Mouse (Mus musculus) CH12.LX (cell line): ENCODE measurements around the gene Zdhhc6. TPM values are rescaled to one million over a fixed set of nuclear protein-coding genes. Genes with fewer than 3 reads are reported as not detected.

Experiments used
- DNase-seq: peaks from one replicate; pipeline ENCODE4 v3.0.0-alpha.2; 2013; ENCODE audit errors: extremely low read depth
- H3K27ac ChIP-seq: 2 replicates; pipeline ENCODE4 v1.5.1; 2012; ENCODE audit warnings: low read depth, mild to moderate bottlenecking, control low read depth, moderate library complexity; ENCODE audit not compliant: insufficient read depth
- H3K27me3 ChIP-seq: replicated peaks from 2 replicates; pipeline ENCODE3; 2012; ENCODE audit warnings: inconsistent platforms
- H3K36me3 ChIP-seq, 2 experiments: replicated peaks in 1 of 2; 2 replicates each; pipeline versions ENCODE3 to v1.6.1; 2012; ENCODE audit warnings: inconsistent platforms in 1 of 2, low read length in 1 of 2, mild to moderate bottlenecking in 1 of 2, mixed read lengths in 1 of 2, moderate library complexity in 1 of 2; ENCODE audit not compliant: control insufficient read depth in 1 of 2, insufficient read depth in 1 of 2
- H3K4me1 ChIP-seq, 2 experiments: 2 replicates each; pipeline ENCODE4 v1.6.1; 2012; ENCODE audit warnings: inconsistent platforms in 1 of 2, moderate library complexity in 1 of 2; ENCODE audit not compliant: insufficient read depth in 2 of 2, control insufficient read depth in 1 of 2
- H3K4me2 ChIP-seq: 2 replicates; pipeline ENCODE4 v1.6.1; 2012; ENCODE audit warnings: low read depth, mild to moderate bottlenecking, control low read depth; ENCODE audit not compliant: poor library complexity, insufficient read depth, severe bottlenecking
- H3K4me3 ChIP-seq, 3 experiments: fragments of 150-350 bp in 1 of 3; sonication (generic) in 1 of 3; replicated peaks in 1 of 3; 2 replicates each; pipeline versions ENCODE3 to v1.5.1; 2011 to 2012; ENCODE audit warnings: low read depth in 2 of 3, low read length in 2 of 3, mild to moderate bottlenecking in 2 of 3, moderate library complexity in 2 of 3, control low read depth in 1 of 3, improper control_type of control experiment in 1 of 3, inconsistent platforms in 1 of 3, mixed read lengths in 1 of 3; ENCODE audit not compliant: poor library complexity in 1 of 3
- H3K79me2 ChIP-seq: replicated peaks from 2 replicates; pipeline ENCODE4 v1.6.1; 2012; ENCODE audit warnings: mild to moderate bottlenecking, moderate library complexity; ENCODE audit not compliant: control insufficient read depth, poor library complexity, insufficient read depth, severe bottlenecking; ENCODE audit errors: extremely low read depth
- H3K9ac ChIP-seq: 2 replicates; pipeline ENCODE4 v1.6.1; 2012; ENCODE audit warnings: low read depth, mild to moderate bottlenecking, control low read depth, moderate library complexity; ENCODE audit not compliant: insufficient read depth
- H3K9me3 ChIP-seq: replicated peaks from 2 replicates; pipeline ENCODE3; 2012; ENCODE audit warnings: low read length, inconsistent platforms, mixed read lengths
- BHLHE40 ChIP-seq: IDR thresholded peaks from 2 replicates; pipeline ENCODE4 v1.6.1; 2011; ENCODE audit warnings: mild to moderate bottlenecking, low read depth, low read length, improper control_type of control experiment
- CHD1 ChIP-seq: IDR thresholded peaks from 2 replicates; pipeline ENCODE4 v1.6.1; 2012; ENCODE audit warnings: low read depth, low read length, improper control_type of control experiment, inconsistent platforms
- CHD2 ChIP-seq: IDR thresholded peaks from 2 replicates; pipeline ENCODE4 v1.6.1; 2011; ENCODE audit warnings: low read length, improper control_type of control experiment
- CTCF ChIP-seq, 2 experiments: IDR thresholded peaks in 1 of 2; conservative IDR thresholded peaks in 1 of 2; 2 replicates each; pipeline ENCODE4 v1.5.1; 2011 to 2012; ENCODE audit warnings: low read depth in 2 of 2, low read length in 2 of 2, improper control_type of control experiment in 1 of 2, inconsistent platforms in 1 of 2, mild to moderate bottlenecking in 1 of 2, moderate library complexity in 1 of 2
- E2F4 ChIP-seq: IDR thresholded peaks from 2 replicates; pipeline ENCODE4 v1.6.1; 2011; ENCODE audit warnings: low read depth, low read length, improper control_type of control experiment; ENCODE audit not compliant: insufficient replicate concordance
- ELF1 ChIP-seq: IDR thresholded peaks from 2 replicates; pipeline ENCODE4 v1.6.1; 2014; ENCODE audit warnings: low read depth, mild to moderate bottlenecking, inconsistent platforms, low read length, improper control_type of control experiment
- ETS1 ChIP-seq: conservative IDR thresholded peaks from 2 replicates; pipeline ENCODE4 v1.6.1; 2012; ENCODE audit warnings: low read depth, mild to moderate bottlenecking, inconsistent platforms, low read length, improper control_type of control experiment, moderate library complexity
- GABPA ChIP-seq: IDR thresholded peaks from 2 replicates; pipeline ENCODE4 v1.6.1; 2012; ENCODE audit warnings: low read depth, low read length, improper control_type of control experiment, inconsistent platforms; ENCODE audit not compliant: insufficient replicate concordance
- JUN ChIP-seq: IDR thresholded peaks from 2 replicates; pipeline ENCODE4 v1.6.1; 2011; ENCODE audit warnings: low read depth, mild to moderate bottlenecking, low read length, improper control_type of control experiment, moderate library complexity; ENCODE audit not compliant: insufficient read depth
- JUND ChIP-seq: conservative IDR thresholded peaks from 2 replicates; pipeline ENCODE4 v1.6.1; 2011; ENCODE audit warnings: low read depth, low read length, improper control_type of control experiment
- KAT2A ChIP-seq: IDR thresholded peaks from 2 replicates; pipeline ENCODE4 v1.6.1; 2012; ENCODE audit warnings: low read length, improper control_type of control experiment, inconsistent platforms; ENCODE audit not compliant: insufficient replicate concordance
- MAFK ChIP-seq: IDR thresholded peaks from 2 replicates; pipeline ENCODE4 v1.6.1; 2011; ENCODE audit warnings: low read length, improper control_type of control experiment; ENCODE audit not compliant: insufficient replicate concordance
- MXI1 ChIP-seq: IDR thresholded peaks from 2 replicates; pipeline ENCODE4 v1.6.1; 2011; ENCODE audit warnings: mild to moderate bottlenecking, low read depth, low read length, improper control_type of control experiment
- MYC ChIP-seq: IDR thresholded peaks from 2 replicates; pipeline ENCODE4 v1.6.1; 2011; ENCODE audit warnings: low read depth, mild to moderate bottlenecking, improper control_type of control experiment, low read length
- NRF1 ChIP-seq: IDR thresholded peaks from 2 replicates; pipeline ENCODE4 v1.6.1; 2014; ENCODE audit warnings: low read depth, mild to moderate bottlenecking, inconsistent platforms, low read length, improper control_type of control experiment, moderate library complexity
- PAX5 ChIP-seq: IDR thresholded peaks from 2 replicates; pipeline ENCODE4 v1.6.1; 2012; ENCODE audit warnings: low read length, inconsistent platforms, mixed read lengths
- POLR2A ChIP-seq: IDR thresholded peaks from 2 replicates; pipeline ENCODE4 v1.6.1; 2011; ENCODE audit warnings: low read depth, mild to moderate bottlenecking, improper control_type of control experiment, low read length
- RAD21 ChIP-seq: IDR thresholded peaks from 2 replicates; pipeline ENCODE4 v1.6.1; 2011; ENCODE audit warnings: low read depth, mild to moderate bottlenecking, low read length, improper control_type of control experiment, moderate library complexity
- SMC3 ChIP-seq: IDR thresholded peaks from 2 replicates; pipeline ENCODE4 v1.6.1; 2011; ENCODE audit warnings: low read depth, low read length, improper control_type of control experiment
- TCF12 ChIP-seq: IDR thresholded peaks from 2 replicates; pipeline ENCODE4 v1.6.1; 2014; ENCODE audit warnings: low read depth, mild to moderate bottlenecking, inconsistent platforms, low read length, improper control_type of control experiment
- UBTF ChIP-seq: IDR thresholded peaks from 2 replicates; pipeline ENCODE4 v1.6.1; 2012; ENCODE audit warnings: low read depth, mild to moderate bottlenecking, inconsistent platforms, low read length, improper control_type of control experiment, moderate library complexity
- ZMIZ1 ChIP-seq: IDR thresholded peaks from 2 replicates; pipeline ENCODE4 v1.6.1; 2012; ENCODE audit warnings: low read depth, mild to moderate bottlenecking, inconsistent platforms, low read length, improper control_type of control experiment
- dilution Hi-C: fragments of 300-500 bp; cut with MboI; formaldehyde crosslinking; loops from 2 replicates; pipeline ENCODE4 v1.14.3; 2020; ENCODE audit warnings: low sequenced_read_pairs; ENCODE audit not compliant: extremely low pct_unique_long_range_greater_than_20kb, extremely low pct_ligation_motif_present
- in situ Hi-C: fragments of 300-500 bp; cut with MboI; formaldehyde crosslinking; loops from 3 replicates; pipeline ENCODE4 v1.14.3; 2019; ENCODE audit warnings: low sequenced_read_pairs, low pct_ligation_motif_present, low pct_unique_long_range_greater_than_20kb, mixed read lengths
- polyA plus RNA-seq: library from polyadenylated mRNA; unstranded; fragments of >175 nt; gene quantifications from 2 replicates; pipeline ENCODE4 v1.2.1, GENCODE M21; 2012; ENCODE audit warnings: low read depth; ENCODE audit not compliant: insufficient read length
- total RNA-seq, 2 experiments: library from RNA; depleted of rRNA; stranded (reverse); fragments of 300-350 nt in 1 of 2; fragments of >200 nt in 1 of 2; gene quantifications; 2 replicates each; pipeline ENCODE4 v1.2.3; 2012 to 2014

The Zdhhc6 gene
- total and polyA plus RNA-seq, 3 experiments, result 101 to 143 (median 101) TPM

GRCm38 (mm10) chr19:55253239-55253569, 62.6 kb downstream of the Zdhhc6 start:
- H3K9ac ChIP-seq, result peak overlapping the region; percentile 79
- in situ Hi-C loops, result no loop called here
- H3K4me2 ChIP-seq, result peak overlapping the region; percentile 69
- H3K4me3 ChIP-seq, result peak overlapping the region; percentile 70 to 96 (median 93)
- no peak for DNase-seq
- H3K36me3 ChIP-seq, result peaks cover 0 to 19% of the 10 kb centered on the region in 2 experiments
- H3K27ac ChIP-seq, result peak overlapping the region; percentile 57
- peaks cover 4% of the 10 kb centered on the region for H3K9me3 ChIP-seq
- dilution Hi-C loops, result no loop called here
- H3K27me3 ChIP-seq, result no peaks in the 10 kb centered on the region
- TF ChIP-seq JUND (no peak), PAX5 (no peak), ZMIZ1 (no peak), SMC3 (no peak), CTCF (conservative IDR thresholded peaks at IDR 0.05 in 1 of 2, IDR thresholded peaks at IDR 0.05 in 1 of 2; ENCODE audit: low read depth in 2 of 2, low read length in 2 of 2) (0 out of 4 replicates have a peak, but pooled peaks of 1 of the 2 experiments have one; percentile 5)
- H3K79me2 ChIP-seq, result peaks cover 39% of the 10 kb centered on the region
- H3K4me1 ChIP-seq, result peaks cover 17 to 32% of the 10 kb centered on the region in 2 experiments

- DNase-seq, result no peak
- Histone ChIP-seq H3K9me3 (peaks cover 4% of the 10 kb centered on the region), H3K27ac (no peak within 1 kb of the TSS), H3K36me3 (peaks cover 0 to 2% of the 10 kb centered on the region in 2 experiments), H3K9ac (no peak within 1 kb of the TSS), H3K27me3 (peaks cover 1% of the 10 kb centered on the region), H3K4me2 (peak within 1 kb of the TSS; percentile 69; the same call in 1 of the 2 replicates), H3K79me2 (peaks cover 23% of the 10 kb centered on the region), H3K4me3 (no peak within 1 kb of the TSS), H3K4me1 (peaks cover 3 to 15% of the 10 kb centered on the region in 2 experiments)
- TF ChIP-seq MXI1, result no peak
- TF ChIP-seq PAX5, result no peak
- TF ChIP-seq GABPA, result no peak
- no peak for TF ChIP-seq JUN
- no peak for TF ChIP-seq UBTF
- no peak for TF ChIP-seq MAFK
- no peak for TF ChIP-seq JUND
- dilution Hi-C loops (no loop called here), in situ Hi-C loops (no loop called here)
Observed at GRCm38 (mm10) chr19:55251383-55252124, 64.3 kb downstream of the Zdhhc6 start, which contains the start of gene Acsl5. Acsl5 (plus strand) TSS chr19:55251938.

- no peak overlapping the region for H3K4me3 ChIP-seq
- H3K36me3 ChIP-seq, result no peaks in the 10 kb centered on the region
- no peak for DNase-seq
- in situ Hi-C loops, result no loop called here
- H3K4me2 ChIP-seq, result no peak overlapping the region
- H3K4me1 ChIP-seq, result peaks cover 2 to 7% of the 10 kb centered on the region in 2 experiments; a peak in 2 of 4 replicates
- TF ChIP-seq PAX5, result no peak
- TF ChIP-seq CHD2, result no peak
- TF ChIP-seq E2F4, result no peak
- TF ChIP-seq ZMIZ1, result no peak
- no peak for TF ChIP-seq UBTF
- TF ChIP-seq ETS1, result no peak
- no peak for TF ChIP-seq RAD21
- no peak for TF ChIP-seq MXI1
- TF ChIP-seq JUN, result no peak
- TF ChIP-seq MYC, result no peak
- no peak for TF ChIP-seq POLR2A
- TF ChIP-seq ELF1, result no peak
- TF ChIP-seq CHD1, result no peak
- TF ChIP-seq TCF12, result no peak
- no peak for TF ChIP-seq KAT2A
- TF ChIP-seq NRF1, result no peak
- TF ChIP-seq BHLHE40, result no peak
- TF ChIP-seq, all 38 proteins: peak for 0
- H3K27me3 ChIP-seq, result peaks cover 1% of the 10 kb centered on the region
- H3K27ac ChIP-seq, result no peak overlapping the region
- peaks cover 12% of the 10 kb centered on the region for H3K79me2 ChIP-seq
- H3K9ac ChIP-seq, result no peak overlapping the region
- dilution Hi-C loops, result no loop called here
- H3K9me3 ChIP-seq, result peaks cover 4% of the 10 kb centered on the region
Observed at GRCm38 (mm10) chr19:55250451-55250850, 65.4 kb downstream of the Zdhhc6 start.
